Mouse (Mus musculus) brain, embryonic 18.5 days (tissue): ENCODE data around the gene Csrp1.

Experiments
- DNase-seq: peaks from one replicate; pipeline ENCODE4 v3.0.0-alpha.2; 2012; ENCODE audit warnings: low read depth, low spot score

The Csrp1 gene

GRCm38 (mm10) chr1:135731897-135732684 lies 12.2 kb downstream of the Csrp1 start:
- DNase-seq, result no peak

- peak; percentile 51 for DNase-seq
Measured at GRCm38 (mm10) chr1:135734225-135734937, 14.5 kb downstream of the Csrp1 start.

GRCm38 (mm10) chr1:135735460-135735859 lies 15.6 kb downstream of the Csrp1 start:
- DNase-seq, result no peak

DNA sequence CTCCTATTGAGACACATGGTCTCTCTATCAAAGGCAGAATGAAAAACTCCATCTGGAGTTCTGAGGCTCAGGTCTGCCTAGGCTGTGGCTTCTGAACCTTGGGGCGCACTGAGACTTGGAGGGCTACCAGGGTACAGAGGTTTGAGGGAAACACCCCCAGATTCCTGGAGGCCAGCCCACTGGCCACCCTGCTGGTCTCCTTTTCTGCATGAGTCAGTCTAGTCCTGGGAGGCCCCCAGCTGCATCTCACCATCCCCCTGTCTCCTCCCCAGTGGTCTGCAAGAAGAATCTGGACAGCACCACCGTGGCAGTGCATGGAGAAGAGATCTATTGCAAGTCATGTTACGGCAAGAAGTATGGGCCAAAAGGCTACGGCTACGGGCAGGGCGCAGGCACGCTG lies 25.1 kb downstream of the Csrp1 start:
- DNase-seq, result no peak

GRCm38 (mm10) chr1:135746248-135746647 lies 26.4 kb downstream of the Csrp1 start:
- no peak for DNase-seq

GRCm38 (mm10) chr1:135752737-135753348 lies 33.0 kb downstream of the Csrp1 start:
- DNase-seq, result peak; percentile 80

- no peak for DNase-seq
Measured at GRCm38 (mm10) chr1:135755287-135755686, 35.4 kb downstream of the Csrp1 start.

DNA sequence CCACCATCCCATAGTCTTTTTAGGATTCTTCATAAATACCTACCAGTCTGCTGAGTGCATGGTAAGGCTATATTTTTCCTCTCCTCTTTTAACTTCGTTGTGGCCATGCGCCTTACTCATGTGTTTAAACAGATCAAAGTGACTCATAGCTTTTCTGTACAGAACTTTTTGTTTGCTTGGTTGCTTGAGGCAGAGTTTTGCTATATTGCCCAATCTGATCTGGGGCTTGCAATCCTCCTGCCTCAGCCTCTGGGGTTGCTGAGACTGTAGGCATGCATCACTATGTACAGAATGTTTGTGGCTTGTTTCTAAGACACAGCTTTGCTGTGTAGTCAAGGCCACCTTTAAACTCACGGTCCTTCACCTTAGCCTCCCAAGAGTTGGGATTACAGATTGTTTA lies 36.1 kb downstream of the Csrp1 start:
- DNase-seq, result no peak

DNA sequence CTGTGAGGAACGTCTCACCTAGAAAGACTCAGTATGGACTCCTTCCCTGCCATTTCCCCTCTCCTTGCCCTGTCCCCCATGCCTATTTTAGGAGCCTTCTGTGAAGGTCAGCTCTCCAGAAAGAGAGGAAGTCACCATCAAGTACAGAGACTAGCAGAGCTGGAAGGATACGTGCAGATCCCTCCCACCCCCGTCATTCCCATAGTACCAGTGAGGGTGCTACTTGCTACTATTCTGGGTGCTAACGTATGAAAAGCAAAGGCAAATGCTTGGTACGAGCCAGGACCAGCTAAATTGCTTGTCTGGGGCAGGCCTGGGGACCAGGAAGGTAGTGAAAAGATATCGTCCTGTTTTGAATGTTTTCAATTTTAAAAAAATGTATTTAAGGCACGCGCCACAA lies 37.4 kb downstream of the Csrp1 start:
- no peak for DNase-seq

GRCm38 (mm10) chr1:135759685-135760084 lies 39.8 kb downstream of the Csrp1 start:
- no peak for DNase-seq

DNA sequence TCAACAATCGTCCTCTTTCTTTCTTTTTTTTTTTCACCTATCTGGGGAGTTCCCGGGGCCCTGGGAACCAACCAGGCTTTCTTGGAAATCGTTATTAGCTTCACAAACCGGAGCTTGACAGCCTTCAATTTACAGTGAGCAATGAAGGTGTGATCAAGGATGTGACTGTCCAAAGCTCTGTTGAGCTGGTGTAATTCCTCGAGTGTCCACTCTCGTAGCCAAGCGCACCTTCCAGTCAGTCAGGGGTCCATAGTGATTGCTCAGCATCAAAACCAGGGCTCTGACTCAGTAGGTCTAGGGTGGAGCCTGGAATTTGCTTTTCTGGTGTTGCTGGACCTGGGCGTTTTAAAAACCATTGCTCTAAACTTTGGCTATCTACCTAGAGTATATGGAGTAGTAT lies 40.4 kb downstream of the Csrp1 start:
- no peak for DNase-seq

DNA sequence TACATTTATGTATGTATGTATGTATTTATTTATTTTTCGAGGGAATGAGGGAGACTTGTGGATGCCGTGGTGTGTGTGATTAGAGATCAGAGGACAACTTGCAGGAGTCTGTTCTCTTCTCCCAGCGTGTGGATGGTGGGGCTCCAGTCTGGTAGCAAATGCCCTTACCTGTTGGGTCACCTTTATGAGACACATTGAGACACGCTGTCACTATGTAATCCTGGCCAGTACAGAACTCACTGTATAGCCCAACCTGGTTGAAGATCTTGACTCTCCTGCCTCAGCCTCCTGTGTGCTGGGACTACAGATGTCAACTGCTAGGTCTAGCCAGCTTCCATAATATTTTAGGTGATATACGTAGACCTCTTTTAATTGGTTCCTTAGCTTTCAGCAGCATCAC lies 41.9 kb downstream of the Csrp1 start:
- no peak for DNase-seq

DNA sequence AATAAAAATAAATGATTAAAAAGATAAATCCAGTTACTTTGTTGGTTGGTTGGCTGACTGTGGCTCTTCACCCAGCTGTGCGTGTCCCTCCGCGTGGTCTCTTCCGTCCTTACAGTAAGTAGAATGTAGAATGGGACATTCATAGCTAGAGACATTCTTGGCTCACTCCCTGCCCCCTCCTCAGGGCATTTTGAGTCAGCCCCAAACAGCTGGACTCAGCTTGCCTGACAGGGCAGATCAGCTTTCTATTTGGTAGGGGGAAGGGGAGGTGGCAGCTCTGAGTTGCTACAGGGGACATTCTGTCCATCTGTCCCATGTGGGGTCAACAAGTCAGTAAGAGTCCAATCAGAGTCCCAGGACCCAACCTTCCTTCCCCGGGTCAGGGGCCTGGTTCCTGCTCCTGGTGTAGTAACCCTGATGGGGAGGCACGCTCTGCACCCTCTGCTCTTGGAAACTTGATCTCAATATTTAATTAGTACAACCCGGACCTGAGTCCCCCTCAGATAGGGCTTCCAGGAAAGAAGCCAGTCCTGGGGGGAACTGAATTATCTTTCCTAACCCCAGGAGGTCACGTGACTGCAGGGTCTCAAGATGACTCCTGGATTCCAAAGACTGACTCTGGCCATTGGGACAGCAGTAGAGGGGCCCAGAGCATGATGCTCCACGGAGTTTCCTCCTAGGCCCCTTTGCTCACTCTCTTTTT lies 43.8 kb downstream of the Csrp1 start:
- no peak for DNase-seq

DNA sequence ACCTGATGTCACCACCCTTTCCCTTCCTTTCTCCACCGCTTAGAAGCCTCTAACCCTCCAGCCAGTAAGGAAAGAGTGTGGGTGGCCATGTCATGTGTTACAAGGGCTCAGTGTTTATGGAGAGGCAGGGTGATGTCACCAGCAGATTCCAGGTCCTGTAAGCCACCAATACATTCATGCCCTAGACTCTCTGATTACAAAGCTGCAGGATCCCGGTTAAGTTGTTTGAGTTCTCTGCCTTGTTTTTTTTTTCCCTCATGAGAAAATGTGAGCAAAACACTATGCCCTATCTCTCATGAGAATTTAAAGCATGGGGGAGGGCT lies 44.3 kb downstream of the Csrp1 start:
- no peak for DNase-seq

DNA sequence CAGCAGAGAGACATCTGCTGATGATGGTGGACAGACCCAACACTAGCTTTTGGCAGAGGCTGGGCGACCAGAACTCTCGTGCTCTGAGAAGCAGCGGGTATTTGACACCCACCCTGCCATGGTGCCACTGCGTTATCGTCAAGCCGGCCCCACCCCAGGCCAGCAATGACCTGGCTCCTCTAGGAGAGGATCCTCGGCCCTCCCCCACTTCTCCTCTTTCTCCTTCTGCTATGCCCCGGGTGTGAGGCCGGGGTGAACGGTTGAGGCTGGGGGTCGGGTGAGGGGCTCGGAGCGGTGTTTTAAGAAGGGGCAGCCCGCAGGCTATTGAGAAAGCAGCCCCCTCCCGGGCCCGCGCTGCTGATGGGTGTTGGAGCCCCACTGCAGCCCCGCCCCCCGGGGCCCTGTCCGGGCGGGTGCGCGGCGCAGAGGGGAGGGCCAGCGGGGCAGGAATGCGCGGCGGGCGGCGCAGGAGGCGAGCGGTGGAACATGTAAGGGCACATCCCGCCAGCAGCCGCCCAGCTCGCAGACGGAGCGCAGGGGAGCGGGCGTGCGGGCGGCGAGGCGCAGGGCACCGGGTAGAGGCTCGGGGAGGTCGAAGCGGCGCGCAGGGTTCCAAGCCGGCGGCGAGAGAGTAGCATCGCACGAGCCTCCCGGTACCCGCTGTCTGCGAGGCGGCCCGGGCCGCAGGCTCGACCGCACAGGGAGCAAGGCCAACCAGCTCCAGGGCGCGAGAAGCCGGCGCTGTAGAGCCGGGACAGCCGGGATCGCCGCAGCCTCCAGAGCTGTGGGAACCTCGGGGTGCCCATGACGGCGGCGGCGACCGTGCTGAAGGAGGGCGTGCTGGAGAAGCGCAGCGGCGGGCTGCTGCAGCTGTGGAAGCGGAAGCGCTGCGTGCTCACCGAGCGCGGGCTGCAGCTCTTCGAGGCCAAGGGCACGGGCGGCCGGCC lies 46.1 kb downstream of the Csrp1 start, which contains the start of gene Phlda3:
Gene Phlda3 (plus strand): TSS at position 475 of the 947 bp plus-strand sequence.
- no peak for DNase-seq

GRCm38 (mm10) chr1:135766592-135767306 lies 46.9 kb downstream of the Csrp1 start:
- DNase-seq, result no peak

GRCm38 (mm10) chr1:135767324-135767890 lies 47.5 kb downstream of the Csrp1 start:
- no peak for DNase-seq

GRCm38 (mm10) chr1:135768400-135768799 lies 48.5 kb downstream of the Csrp1 start:
- DNase-seq, result no peak

DNA sequence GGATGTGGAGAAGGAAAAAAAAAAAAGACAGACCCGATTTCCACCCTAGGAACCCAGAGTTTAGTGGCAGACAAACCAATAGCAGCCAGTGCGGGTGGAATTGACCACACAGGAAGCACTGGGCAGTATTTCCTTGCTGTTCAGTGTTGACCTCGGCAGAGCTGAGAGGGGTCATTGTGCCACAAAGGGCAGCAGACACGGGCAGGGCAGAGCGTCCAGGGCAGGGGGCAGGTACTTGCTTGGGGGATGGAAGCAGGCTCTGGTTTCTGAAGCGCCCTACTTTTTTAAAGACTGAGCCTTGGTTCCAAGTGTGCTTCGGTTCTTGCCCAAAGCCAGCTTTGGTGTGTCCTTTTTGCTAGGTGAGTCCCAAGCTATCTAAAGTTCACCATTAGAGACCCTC lies 50.4 kb downstream of the Csrp1 start:
- DNase-seq, result no peak
